Mouse (Mus musculus): ENCODE data around the gene Gulp1. TPM values are rescaled to one million over a fixed set of nuclear protein-coding genes. Genes with fewer than 3 reads are reported as not detected.

Gulp1 gene
- 1 to 10 TPM; 5.4 to 6.3 TPM for total RNA-seq (2021)

GRCm38 (mm10) chr1:44551461-44552370, at the start of gene Gulp1:
Gene Gulp1, plus strand, starts transcription at chr1:44551511.
- intact Hi-C loops (cut with DNase I), result loop anchor here (5.0 kb wide), 1 partner anchor 191 kb away; no protein-coding TSS in a partner anchor
- DNase-seq (ENCODE audit: extremely low spot score in 1 of 2, low spot score in 2 of 2), result peak; percentile 27 to 78

GRCm38 (mm10) chr1:44550261-44550660, 1.1 kb upstream of the Gulp1 start:
- peak in 1 of 2 experiments; percentile 22 for DNase-seq (ENCODE audit: extremely low spot score in 1 of 2, low spot score in 2 of 2)
- intact Hi-C loops (cut with DNase I), result loop anchor here (5.0 kb wide), 1 partner anchor 192 kb away; no protein-coding TSS in a partner anchor

- intact Hi-C loops (cut with DNase I), result loop anchor here (5.0 kb wide), 1 partner anchor 190 kb away; no protein-coding TSS in a partner anchor
- peak; percentile 4 to 50 for DNase-seq (ENCODE audit: extremely low spot score in 1 of 2, low spot score in 2 of 2)
Measured at GRCm38 (mm10) chr1:44552371-44552841, 1.1 kb downstream of the Gulp1 start.

GRCm38 (mm10) chr1:44553166-44553898, 2.0 kb downstream of the Gulp1 start:
- peak; percentile 43 to 53 for DNase-seq (ENCODE audit: extremely low spot score in 1 of 2, low spot score in 2 of 2)
- intact Hi-C loops (cut with DNase I), result loop anchor here (5.0 kb wide), 1 partner anchor 189 kb away; no protein-coding TSS in a partner anchor

- intact Hi-C loops (cut with DNase I), result no loop called here
Measured at GRCm38 (mm10) chr1:44567431-44567830, 16.1 kb downstream of the Gulp1 start.

GRCm38 (mm10) chr1:44568296-44568695, 17.0 kb downstream of the Gulp1 start:
- DNase-seq (ENCODE audit: extremely low spot score in 1 of 2, low spot score in 2 of 2), result no peak
- intact Hi-C loops (cut with DNase I), result no loop called here

More at GRCm38 (mm10) chr1:44567431-44567830, 16.1 kb downstream of the Gulp1 start:
- DNase-seq (ENCODE audit: extremely low spot score in 1 of 2, low spot score in 2 of 2), result no peak

GRCm38 (mm10) chr1:44576001-44576400, 24.7 kb downstream of the Gulp1 start:
- DNase-seq (ENCODE audit: extremely low spot score in 1 of 2, low spot score in 2 of 2), result no peak
- intact Hi-C loops (cut with DNase I), result no loop called here

GRCm38 (mm10) chr1:44576610-44577009, 25.3 kb downstream of the Gulp1 start:
- intact Hi-C loops (cut with DNase I), result no loop called here
- no peak for DNase-seq (ENCODE audit: extremely low spot score in 1 of 2, low spot score in 2 of 2)

GRCm38 (mm10) chr1:44580390-44580789, 29.1 kb downstream of the Gulp1 start:
- intact Hi-C loops (cut with DNase I), result no loop called here
- DNase-seq (ENCODE audit: extremely low spot score in 1 of 2, low spot score in 2 of 2), result no peak

- intact Hi-C loops (cut with DNase I), result no loop called here
- DNase-seq (ENCODE audit: extremely low spot score in 1 of 2, low spot score in 2 of 2), result peak in 1 of 2 experiments; percentile 41
Measured at GRCm38 (mm10) chr1:44584886-44585385, 33.6 kb downstream of the Gulp1 start.

- intact Hi-C loops (cut with DNase I), result no loop called here
- DNase-seq (ENCODE audit: extremely low spot score in 1 of 2, low spot score in 2 of 2), result no peak
Measured at GRCm38 (mm10) chr1:44591742-44592141, 40.4 kb downstream of the Gulp1 start.

GRCm38 (mm10) chr1:44593109-44593508, 41.8 kb downstream of the Gulp1 start:
- no peak for DNase-seq (ENCODE audit: extremely low spot score in 1 of 2, low spot score in 2 of 2)
- intact Hi-C loops (cut with DNase I), result no loop called here

GRCm38 (mm10) chr1:44598312-44598711, 47.0 kb downstream of the Gulp1 start:
- DNase-seq (ENCODE audit: extremely low spot score in 1 of 2, low spot score in 2 of 2), result no peak
- intact Hi-C loops (cut with DNase I), result no loop called here

- no peak for DNase-seq (ENCODE audit: extremely low spot score in 1 of 2, low spot score in 2 of 2)
- intact Hi-C loops (cut with DNase I), result no loop called here
Measured at GRCm38 (mm10) chr1:44613294-44614041, 62.2 kb downstream of the Gulp1 start.

- intact Hi-C loops (cut with DNase I), result no loop called here
- no peak for DNase-seq (ENCODE audit: extremely low spot score in 1 of 2, low spot score in 2 of 2)
Measured at GRCm38 (mm10) chr1:44618751-44619150, 67.4 kb downstream of the Gulp1 start.

- DNase-seq (ENCODE audit: extremely low spot score in 1 of 2, low spot score in 2 of 2), result no peak
- intact Hi-C loops (cut with DNase I), result no loop called here
Measured at GRCm38 (mm10) chr1:44634481-44634880, 83.2 kb downstream of the Gulp1 start.

- no peak for DNase-seq (ENCODE audit: extremely low spot score in 1 of 2, low spot score in 2 of 2)
- intact Hi-C loops (cut with DNase I), result no loop called here
Measured at GRCm38 (mm10) chr1:44645678-44646276, 94.5 kb downstream of the Gulp1 start.

GRCm38 (mm10) chr1:44678974-44679373, 127.7 kb downstream of the Gulp1 start:
- intact Hi-C loops (cut with DNase I), result no loop called here
- no peak for DNase-seq (ENCODE audit: extremely low spot score in 1 of 2, low spot score in 2 of 2)
